Mouse (Mus musculus): Measurements from ENCODE around the gene Casq1. TPM values are rescaled to one million over a fixed set of nuclear protein-coding genes. Genes with fewer than 3 reads are reported as not detected.

Casq1 gene
- polyA plus RNA-seq (2015; fragmentation: Nextera tagmentation; extraction: Ambion mirVana), result 0.57 and 0.62 TPM in 2 replicates

DNA sequence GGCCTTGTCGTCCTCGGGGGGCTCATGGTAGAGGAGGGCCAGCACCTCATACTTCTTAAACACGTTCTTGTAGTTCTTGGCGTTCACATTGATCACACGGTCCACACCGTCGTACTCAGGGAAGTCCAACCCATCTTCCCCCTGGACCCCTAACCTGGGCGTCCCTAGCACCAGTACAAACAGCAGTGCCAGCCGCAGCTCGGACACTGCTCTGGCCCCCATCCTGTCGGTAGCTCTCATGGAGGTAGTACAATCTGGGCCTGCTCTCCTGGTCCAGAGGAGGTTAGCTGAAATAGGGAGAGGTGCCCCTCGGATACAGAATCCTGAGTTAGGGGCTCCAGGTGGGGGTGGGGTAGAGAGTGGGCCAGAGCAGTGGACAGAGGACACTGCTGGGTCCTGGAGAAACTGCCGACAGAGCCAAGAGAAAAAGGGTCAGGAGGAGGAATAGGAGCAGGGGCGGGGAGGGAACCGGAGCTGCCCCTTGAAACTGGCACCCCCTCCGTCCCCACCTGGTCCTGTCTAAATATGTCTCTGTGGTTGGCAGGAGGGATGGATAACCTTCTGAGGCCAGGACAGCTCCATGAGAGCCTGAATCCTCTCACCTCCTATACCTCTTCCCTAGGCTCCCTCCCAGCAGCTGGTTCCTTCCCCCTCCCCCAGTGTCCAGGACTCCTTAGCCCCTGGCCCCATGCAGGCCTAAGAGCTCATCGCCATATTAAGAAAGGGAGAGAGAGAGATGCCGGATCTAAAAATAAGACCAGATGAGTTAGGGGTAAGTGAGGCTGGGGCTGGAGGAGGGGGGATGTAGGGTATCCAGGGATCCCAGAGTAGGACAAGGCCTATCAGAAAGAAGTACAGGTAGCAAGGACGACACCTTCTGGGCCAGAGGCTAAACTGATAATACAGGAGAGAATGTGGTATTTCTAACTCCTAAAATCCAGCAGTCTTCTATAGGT is at the start of gene Casq1:
Gene Casq1 (minus strand): TSS at position 418 of the 956 bp plus-strand sequence.

DNA sequence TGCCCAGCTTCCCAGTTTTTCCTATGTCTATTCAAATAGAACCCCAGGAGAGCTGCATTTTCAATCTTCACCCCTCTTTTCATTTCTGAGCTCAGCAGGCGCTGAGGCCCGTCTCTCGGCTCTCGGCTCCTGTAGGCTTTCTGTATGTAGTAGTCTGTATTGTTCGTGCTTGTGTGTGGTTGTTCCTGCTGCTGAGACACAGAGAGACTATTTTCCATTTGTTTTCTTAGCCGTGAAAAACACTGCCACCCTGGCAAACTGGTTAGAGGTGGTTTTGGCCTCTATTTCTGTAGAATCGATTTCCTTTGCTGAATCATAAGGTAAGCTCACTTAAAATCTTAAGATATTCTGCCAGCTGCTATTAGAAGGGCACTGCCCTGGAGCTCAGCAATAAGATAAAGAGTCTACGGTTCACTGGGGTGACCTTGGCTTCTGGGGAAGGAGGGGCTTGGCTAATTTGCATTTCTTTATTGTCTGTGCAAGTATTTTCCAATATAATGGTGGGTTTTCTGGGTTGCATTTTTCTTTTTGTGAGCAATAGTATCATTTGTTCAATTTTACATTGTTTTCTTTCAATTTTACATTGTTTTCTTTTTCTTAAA is 41.9 kb upstream of the Casq1 start, which contains the start of gene Igsf8:
Gene Igsf8 (plus strand): TSS at position 165 of the 602 bp plus-strand sequence.

DNA sequence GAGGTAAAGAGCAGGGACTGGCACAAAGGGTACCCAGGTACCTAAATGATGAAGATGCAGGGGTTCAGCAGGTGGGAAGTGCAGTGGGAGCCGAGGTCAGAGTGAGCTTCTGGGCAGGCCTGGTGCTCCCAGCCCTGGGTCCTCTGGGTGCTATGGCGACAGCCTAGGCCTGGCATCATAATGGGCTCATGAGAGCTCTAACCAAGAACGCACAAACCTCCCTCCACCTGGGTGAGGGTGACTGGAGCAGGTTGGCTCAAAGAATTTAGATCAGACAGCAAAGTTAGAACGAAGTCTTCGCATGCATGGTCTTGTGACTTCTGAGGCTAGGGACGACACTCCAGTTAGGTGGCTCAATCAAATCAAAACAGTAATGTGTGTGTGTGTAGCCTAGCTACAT is 38.6 kb upstream of the Casq1 start, which contains the start of gene Atp1a4:
Gene Atp1a4 (minus strand): TSS at position 101 of the 400 bp plus-strand sequence.

DNA sequence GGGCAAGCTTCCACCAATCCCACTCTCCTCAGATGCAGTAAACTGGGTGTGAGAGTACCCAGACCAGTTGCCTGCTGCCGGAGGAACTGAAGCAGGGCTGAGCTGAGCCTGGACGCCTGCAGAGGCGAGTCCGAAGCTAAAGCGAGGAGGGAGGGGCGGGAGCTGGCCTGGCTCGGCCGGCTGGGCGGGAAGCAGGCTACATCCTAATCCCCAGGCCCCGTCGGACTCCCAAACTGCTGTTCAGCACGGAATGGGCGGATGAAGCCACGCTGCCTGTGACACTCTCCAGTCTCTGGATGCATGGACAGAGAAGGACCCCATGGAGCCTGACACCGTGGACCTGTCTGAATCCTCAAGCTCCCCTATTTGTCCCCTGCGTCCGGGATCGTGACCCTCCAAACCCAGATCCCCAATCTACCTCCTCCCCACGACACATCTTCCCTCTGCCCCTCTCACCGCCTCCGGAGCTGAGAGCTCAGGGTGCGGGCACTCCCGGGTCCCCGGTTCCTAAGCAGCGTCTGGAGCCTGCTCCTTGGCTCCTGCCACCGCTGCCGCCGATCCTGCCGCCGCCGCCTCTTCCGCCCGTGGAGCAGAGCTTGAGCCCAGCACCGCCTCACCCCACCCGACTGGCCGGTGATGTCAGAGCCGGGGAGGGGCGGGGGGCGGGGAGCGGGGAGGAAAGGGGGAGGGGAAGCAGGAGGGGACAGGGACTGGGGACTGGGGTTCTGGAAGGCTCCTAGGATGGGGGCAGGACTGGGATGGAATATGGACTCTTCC is 13.3 kb downstream of the Casq1 start, which contains the start of gene Pea15a:
Gene Pea15a (minus strand): TSS at position 664 of the 777 bp plus-strand sequence.

Other genes starting within 250 kb of the Casq1 start
- gene Vangl2, start 191.4 kb downstream of the Casq1 start, polyA plus RNA-seq (2015; fragmentation: Nextera tagmentation; extraction: Ambion mirVana), result 2.6 and 3.0 TPM in 2 replicates
- gene Nhlh1, start 162.3 kb downstream of the Casq1 start, polyA plus RNA-seq (2015; fragmentation: Nextera tagmentation; extraction: Ambion mirVana), result not detected in 2 replicates
- gene Copa, start 137.3 kb downstream of the Casq1 start, polyA plus RNA-seq (2015; fragmentation: Nextera tagmentation; extraction: Ambion mirVana), result 56.9 and 66.1 TPM in 2 replicates
- 41.3 and 48.7 TPM in 2 replicates for gene Ncstn, start 137.1 kb downstream of the Casq1 start, polyA plus RNA-seq (2015; fragmentation: Nextera tagmentation; extraction: Ambion mirVana)
- 41.0 and 46.4 TPM in 2 replicates for gene Pex19, start 93.1 kb downstream of the Casq1 start, polyA plus RNA-seq (2015; fragmentation: Nextera tagmentation; extraction: Ambion mirVana)
- 70.2 and 78.3 TPM in 2 replicates for gene Dcaf8, start 71.8 kb downstream of the Casq1 start, polyA plus RNA-seq (2015; fragmentation: Nextera tagmentation; extraction: Ambion mirVana)
- gene Pea15a, start 13.1 kb downstream of the Casq1 start, polyA plus RNA-seq (2015; fragmentation: Nextera tagmentation; extraction: Ambion mirVana), result 26.7 and 34.6 TPM in 2 replicates
- gene Atp1a4, start 38.5 kb upstream of the Casq1 start, polyA plus RNA-seq (2015; fragmentation: Nextera tagmentation; extraction: Ambion mirVana), result not detected in 2 replicates
- 19.6 and 21.5 TPM in 2 replicates for gene Igsf8, start 41.8 kb upstream of the Casq1 start, polyA plus RNA-seq (2015; fragmentation: Nextera tagmentation; extraction: Ambion mirVana)
- 1.5 and 2.7 TPM in 2 replicates for gene Atp1a2, start 78.2 kb upstream of the Casq1 start, polyA plus RNA-seq (2015; fragmentation: Nextera tagmentation; extraction: Ambion mirVana)
- 0.07 TPM in 1 of 2 replicates, not detected in the other for gene Kcnj9, start 109.5 kb upstream of the Casq1 start, polyA plus RNA-seq (2015; fragmentation: Nextera tagmentation; extraction: Ambion mirVana)
- 0.28 and 0.35 TPM in 2 replicates for gene Kcnj10, start 121.3 kb upstream of the Casq1 start, polyA plus RNA-seq (2015; fragmentation: Nextera tagmentation; extraction: Ambion mirVana)
- 3.3 and 3.5 TPM in 2 replicates for gene Pigm, start 156.7 kb upstream of the Casq1 start, polyA plus RNA-seq (2015; fragmentation: Nextera tagmentation; extraction: Ambion mirVana)

Data from spleen, postnatal 0 days (tissue).